Mouse (Mus musculus) monocyte, adult 5-6 weeks (primary cell): ENCODE results near the gene Jph2. TPM values are rescaled to one million over a fixed set of nuclear protein-coding genes. Genes with fewer than 3 reads are reported as not detected.
"Not testable (repeated sequence)": the region's sequence is repeated elsewhere in the genome, so short reads cannot be mapped to it uniquely, and the experiment has no call there.

Experiments used
- ATAC-seq: fragments of 153-309, 156-312 bp; replicated peaks from 2 replicates; pipeline ENCODE4 v1.8.0; 2017; ENCODE audit warnings: mild to moderate bottlenecking; ENCODE audit not compliant: low TSS enrichment, insufficient number of reproducible peaks, severe bottlenecking, poor library complexity, low FRiP score
- total RNA-seq: library from RNA; stranded (forward); fragments of 200-1000, 200-491, 200-594 nt; gene quantifications from 3 replicates; pipeline ENCODE4 v1.2.3, GENCODE M21; 2017

Jph2 gene
- total RNA-seq, 1 experiment from 2014 or later, result not detected

DNA sequence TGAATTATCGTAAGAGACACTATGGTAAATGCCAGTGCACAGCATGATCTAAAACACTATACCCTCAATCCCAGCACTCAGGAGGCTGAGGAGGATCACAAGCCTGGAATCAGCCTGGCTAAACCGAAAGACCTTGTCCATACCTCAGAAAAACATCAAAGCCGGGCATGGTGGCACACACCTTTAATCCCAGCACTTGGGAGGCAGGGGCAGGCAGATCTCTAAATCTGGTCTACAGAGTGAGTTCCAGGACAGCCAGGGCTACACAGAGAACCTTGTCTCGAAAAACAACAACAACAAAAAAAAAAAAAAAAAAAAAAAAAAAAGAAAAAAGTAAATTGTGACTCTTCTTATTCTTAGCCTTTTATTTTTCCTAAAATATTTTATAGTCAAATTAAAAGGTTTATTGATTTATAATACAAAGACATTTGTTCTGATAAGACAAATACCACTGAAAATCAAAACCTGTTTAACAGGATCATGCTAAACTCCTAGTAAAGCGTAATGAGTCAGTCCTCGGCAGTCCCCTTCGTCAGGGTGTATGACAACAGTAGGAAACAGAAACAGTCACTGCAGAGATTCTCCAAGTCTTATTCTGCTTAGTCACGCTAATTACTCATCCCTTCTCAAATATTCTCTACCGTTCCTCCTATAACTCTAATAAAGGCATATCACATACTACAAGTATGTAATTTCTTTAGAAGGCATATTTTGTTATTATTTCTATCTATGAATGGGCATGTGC lies 15.2 kb upstream of the Jph2 start:
- no peak for ATAC-seq

DNA sequence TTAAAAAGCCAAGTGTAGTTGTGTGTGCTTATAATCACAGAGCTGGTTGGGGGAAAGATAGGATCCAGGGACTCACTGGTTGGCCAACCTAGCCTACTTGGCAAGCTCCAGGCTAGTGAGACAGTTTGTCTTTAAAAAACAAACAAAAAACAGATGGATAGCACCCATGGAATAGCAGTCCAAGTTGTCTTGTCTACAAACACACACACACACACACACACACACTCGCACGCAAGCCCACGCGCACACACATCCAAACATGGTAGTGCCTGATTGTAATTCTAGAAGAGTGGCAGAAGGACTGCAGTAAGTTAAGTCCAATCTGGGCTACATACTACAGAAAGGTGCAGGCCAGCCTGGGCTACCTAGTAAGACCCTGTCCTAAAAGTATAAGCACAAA lies 14.6 kb upstream of the Jph2 start:
- ATAC-seq, result no peak

DNA sequence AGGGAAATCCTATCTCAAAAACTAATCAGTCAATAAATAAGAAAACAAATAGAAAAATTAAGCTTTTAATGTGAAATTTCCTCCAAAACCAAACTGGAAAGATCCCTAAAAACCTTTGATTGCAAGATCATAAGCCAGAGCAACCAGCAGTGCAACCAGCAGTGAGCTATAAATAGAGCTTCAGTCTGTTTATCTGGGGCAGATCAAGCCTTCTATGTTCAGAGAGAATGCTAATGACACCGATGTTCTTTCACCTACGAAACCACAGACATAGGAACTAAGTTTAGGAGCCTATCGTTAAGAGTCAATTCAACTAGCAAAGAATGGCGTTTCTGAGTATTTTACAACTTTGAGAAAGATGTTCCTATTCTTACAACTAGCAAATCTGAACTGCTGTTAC lies 14.0 kb upstream of the Jph2 start:
- ATAC-seq, result no peak

DNA sequence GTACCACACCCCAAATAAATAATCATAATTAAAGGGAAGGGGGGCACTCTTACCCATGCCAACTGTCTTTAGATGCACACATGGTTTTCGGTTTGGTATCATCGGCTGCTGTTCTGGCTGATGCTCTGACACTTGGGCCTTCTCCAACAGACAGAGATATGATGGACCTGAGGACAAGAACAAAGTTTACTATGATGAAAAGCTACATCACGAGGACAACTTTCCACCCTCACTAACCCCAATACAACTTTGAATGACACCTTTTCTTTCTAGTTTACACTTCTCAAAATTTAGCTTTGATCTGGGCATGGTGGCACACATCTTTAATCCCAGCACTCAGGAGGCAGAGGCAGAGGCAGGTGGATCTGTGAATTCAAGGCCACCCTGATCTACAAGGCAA lies 13.6 kb upstream of the Jph2 start:
- ATAC-seq, result not testable (repeated sequence)

- no peak for ATAC-seq
Observed at GRCm38 (mm10) chr2:163410211-163410610, 12.4 kb upstream of the Jph2 start.

GRCm38 (mm10) chr2:163404037-163404815 lies 6.4 kb upstream of the Jph2 start:
- ATAC-seq, result no peak

- ATAC-seq, result peak; percentile 93
Observed at GRCm38 (mm10) chr2:163401221-163401620, 3.4 kb upstream of the Jph2 start.

GRCm38 (mm10) chr2:163399222-163399621 lies 1.4 kb upstream of the Jph2 start:
- no peak for ATAC-seq

- ATAC-seq, result no peak
Observed at GRCm38 (mm10) chr2:163398770-163399169, 977 bp upstream of the Jph2 start.

DNA sequence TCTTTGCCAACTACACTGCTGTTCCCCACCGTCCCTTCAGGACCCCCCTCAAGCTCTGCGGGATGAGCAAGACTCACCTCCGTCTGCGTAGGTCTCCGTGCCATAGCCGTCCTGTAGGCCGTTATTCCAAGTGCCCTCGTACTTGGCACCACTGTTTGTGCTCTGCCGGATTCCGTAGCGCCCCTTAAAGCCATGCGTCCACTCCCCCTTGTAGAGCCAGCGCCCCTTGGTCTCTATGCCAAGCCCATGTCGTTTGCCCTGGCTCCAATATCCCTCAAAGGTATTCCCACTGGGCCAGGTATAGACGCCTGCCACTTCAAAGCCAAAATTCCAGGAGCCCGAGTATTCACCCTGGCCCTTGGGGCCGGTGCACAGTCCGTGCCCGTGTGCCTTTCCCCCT lies 722 bp downstream of the Jph2 start:
- ATAC-seq, result no peak

DNA sequence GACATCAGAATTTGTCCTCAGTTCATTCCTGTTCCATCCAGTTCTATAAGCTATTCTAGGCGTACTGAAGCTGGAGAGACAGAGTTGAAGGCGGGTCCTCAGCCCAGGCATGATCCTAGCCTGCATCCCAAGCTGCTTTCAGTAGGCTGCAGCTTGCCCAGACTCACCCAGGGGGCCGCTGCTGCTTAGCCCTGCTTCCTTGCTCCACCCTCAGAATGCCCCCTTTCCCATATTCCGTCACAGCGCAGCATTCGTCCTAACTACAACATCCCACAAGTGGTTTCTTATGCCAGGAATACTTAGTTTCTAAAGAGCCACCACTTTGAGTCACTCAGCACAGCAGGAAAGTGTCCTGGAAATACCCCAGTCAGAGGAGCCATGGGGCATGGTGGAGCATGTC lies 2.8 kb downstream of the Jph2 start:
- ATAC-seq, result no peak

- ATAC-seq, result no peak
Observed at GRCm38 (mm10) chr2:163393976-163394375, 3.8 kb downstream of the Jph2 start.

GRCm38 (mm10) chr2:163393241-163393640 lies 4.6 kb downstream of the Jph2 start:
- ATAC-seq, result no peak

DNA sequence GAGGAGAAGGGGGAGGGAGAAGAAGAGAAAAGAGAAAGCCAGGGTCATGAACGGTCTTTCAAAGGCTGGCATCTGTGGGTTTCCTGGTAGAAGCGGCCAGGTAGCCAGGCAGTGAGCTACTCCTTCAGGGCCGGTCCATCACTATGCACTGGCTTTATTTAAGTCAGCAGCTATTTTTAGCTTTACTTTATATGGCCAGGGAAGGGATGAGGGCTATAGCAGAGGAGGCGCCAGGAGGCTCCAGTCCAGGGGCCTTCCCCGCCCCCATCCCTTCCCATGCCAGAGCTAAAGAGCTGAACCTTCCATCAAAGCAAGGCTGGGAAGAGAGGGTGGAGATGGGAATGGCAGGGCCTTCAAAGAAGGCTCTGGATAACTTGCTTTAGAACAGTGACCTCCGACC lies 5.4 kb downstream of the Jph2 start:
- ATAC-seq, result no peak

GRCm38 (mm10) chr2:163386423-163387190 lies 11.2 kb downstream of the Jph2 start:
- ATAC-seq, result no peak

DNA sequence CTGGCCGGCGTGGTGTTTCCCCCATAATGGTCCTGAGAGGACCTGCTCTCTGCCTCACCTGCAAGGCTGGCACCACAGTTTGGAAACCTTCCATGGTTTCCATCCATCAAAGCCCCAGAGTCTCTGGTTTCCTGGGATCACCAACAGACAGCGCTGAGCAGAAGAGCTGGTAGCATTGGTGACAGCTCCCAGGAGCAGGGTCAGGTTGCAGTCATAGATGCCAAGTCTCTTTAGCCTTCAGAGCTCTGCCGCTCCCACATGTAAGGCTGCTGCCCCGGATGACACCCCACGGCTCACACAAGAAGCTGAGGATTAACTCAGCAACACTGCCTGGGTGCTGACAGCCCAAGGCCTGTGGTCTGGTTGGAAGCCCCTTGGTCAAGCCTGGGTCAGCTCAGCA lies 12.7 kb downstream of the Jph2 start:
- ATAC-seq, result no peak

DNA sequence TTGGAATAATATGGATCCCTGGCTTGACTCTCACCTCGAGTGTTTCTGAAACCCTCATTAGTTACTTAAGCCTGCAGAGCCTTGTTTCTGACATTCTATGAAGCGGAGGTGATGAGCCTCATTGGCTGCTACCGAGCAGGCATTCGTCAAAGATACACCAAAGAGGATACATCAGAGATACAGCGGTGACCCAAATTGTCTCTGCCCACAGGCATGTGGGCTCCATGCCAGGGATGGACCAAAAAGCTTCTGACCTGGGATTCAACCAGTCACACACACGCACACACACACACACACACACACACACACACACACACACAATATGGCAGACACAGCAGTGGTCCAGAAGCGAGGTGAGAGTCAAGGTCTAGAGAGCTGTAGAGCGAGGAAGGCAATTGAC lies 16.5 kb downstream of the Jph2 start:
- no peak for ATAC-seq

DNA sequence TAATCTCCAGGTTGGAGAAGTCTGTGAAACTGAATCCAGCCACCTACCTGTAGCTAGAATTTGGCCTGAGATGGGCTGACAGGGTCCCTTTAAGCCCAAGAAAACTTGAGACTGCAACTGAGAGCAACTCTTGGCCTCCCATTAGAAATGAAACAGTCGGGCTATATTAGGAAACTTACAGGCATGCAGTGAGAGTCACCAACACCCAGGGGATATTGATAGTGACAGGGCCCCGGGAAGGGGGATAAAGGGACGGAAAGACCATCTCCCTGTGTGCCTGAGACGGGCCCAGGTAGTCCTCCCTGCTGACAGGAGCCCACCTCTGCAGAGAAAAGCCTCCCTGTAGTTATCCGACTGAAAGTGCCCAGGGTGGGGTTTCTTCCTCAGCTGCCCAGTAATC lies 18.4 kb downstream of the Jph2 start:
- ATAC-seq, result no peak

DNA sequence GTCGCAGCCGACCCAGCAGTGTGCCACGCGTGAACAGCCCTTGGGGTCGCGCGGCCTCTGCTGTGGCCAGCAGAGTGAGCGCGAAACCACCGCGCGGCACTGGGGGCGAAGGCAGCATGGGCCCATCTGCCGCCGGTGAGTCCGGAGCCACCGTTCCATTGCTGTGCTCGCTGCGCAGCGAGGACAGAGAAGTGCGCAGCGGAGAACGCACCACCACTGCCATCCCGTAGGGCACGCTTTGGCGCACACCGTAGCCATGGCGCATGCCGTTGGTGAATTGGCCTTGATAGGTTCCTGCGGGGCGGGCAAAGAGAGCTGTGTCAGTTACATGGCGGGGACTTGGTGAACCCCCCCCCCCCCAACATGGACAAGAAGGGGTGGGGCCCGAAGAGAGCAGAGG lies 21.7 kb downstream of the Jph2 start:
- no peak for ATAC-seq

DNA sequence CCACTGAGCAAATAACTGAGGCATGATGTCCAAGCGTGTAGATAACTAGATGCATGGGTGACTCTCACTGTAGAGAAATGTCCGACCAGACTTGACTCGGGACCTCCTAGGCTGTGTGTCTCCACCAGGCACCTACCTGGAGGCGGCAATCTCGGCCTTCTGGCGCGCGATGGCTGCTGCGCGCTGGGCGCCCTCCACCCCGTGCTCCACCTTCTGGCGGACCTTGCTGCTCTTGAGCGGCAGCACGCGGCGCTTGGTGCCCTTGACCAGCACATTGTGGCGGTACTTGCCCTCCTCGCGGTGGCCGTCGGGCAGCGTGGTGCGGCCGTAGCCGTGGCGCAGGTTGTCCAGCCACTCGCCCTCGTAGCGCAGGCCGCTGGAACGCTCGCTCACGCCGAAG lies 22.3 kb downstream of the Jph2 start:
- ATAC-seq, result no peak
